Mouse (Mus musculus) forebrain, embryonic 13.5 days (tissue): ENCODE data around the gene Endov. TPM values are rescaled to one million over a fixed set of nuclear protein-coding genes. Genes with fewer than 3 reads are reported as not detected.
A peak's percentile ranks its signal among the peaks of the same experiment; 100 is the strongest.

Experiments used
- ATAC-seq: fragments of 200-750 bp; cut with Nextera tagmentation; 2 replicates; pipeline ENCODE4 v1.8.0; 2017
- H3K27ac ChIP-seq: fragments of 300-500 bp; sonication (generic); 2 replicates; pipeline ENCODE4 v1.5.1; 2015; ENCODE audit warnings: inconsistent platforms, mild to moderate bottlenecking, moderate library complexity
- H3K27me3 ChIP-seq: fragments of 300-500 bp; sonication (generic); 2 replicates; pipeline ENCODE4 v1.6.1; 2015; ENCODE audit warnings: mild to moderate bottlenecking, inconsistent platforms
- H3K36me3 ChIP-seq: fragments of 300-500 bp; sonication (generic); 2 replicates; pipeline ENCODE4 v1.6.1; 2015; ENCODE audit warnings: mild to moderate bottlenecking, inconsistent platforms; ENCODE audit not compliant: poor library complexity, severe bottlenecking
- H3K4me1 ChIP-seq: fragments of 300-500 bp; sonication (generic); 2 replicates; pipeline ENCODE4 v1.6.1; 2015; ENCODE audit warnings: inconsistent platforms
- H3K4me2 ChIP-seq: fragments of 300-500 bp; sonication (generic); 2 replicates; pipeline ENCODE4 v1.6.1; 2015; ENCODE audit warnings: inconsistent platforms, mild to moderate bottlenecking, moderate library complexity
- H3K4me3 ChIP-seq: fragments of 300-500 bp; sonication (generic); 2 replicates; pipeline ENCODE4 v1.5.1; 2015; ENCODE audit warnings: mild to moderate bottlenecking, inconsistent platforms
- H3K9ac ChIP-seq: fragments of 300-500 bp; sonication (generic); 2 replicates; pipeline ENCODE4 v1.6.1; 2015; ENCODE audit warnings: mild to moderate bottlenecking, inconsistent platforms
- H3K9me3 ChIP-seq: fragments of 300-500 bp; sonication (generic); replicated peaks from 2 replicates; pipeline ENCODE4 v1.6.1; 2016; ENCODE audit warnings: inconsistent platforms
- whole genome bisulfite sequencing: fragments of 180-500 bp; shearing (Covaris S2); methylation state at CpG from one replicate; pipeline ENCODE4 v1.1.7; 2015; 5-methylcytosine and 5-hydroxymethylcytosine counted together
- polyA plus RNA-seq: library from polyadenylated mRNA; unstranded; fragments of >200 nt; fragmentation: Nextera tagmentation; extraction: Ambion mirVana; gene quantifications from 2 replicates; pipeline ENCODE4 v1.2.1, GENCODE M21; 2015

The Endov gene
- polyA plus RNA-seq, 1 experiment from 2014 or later: 18.7 TPM

DNA sequence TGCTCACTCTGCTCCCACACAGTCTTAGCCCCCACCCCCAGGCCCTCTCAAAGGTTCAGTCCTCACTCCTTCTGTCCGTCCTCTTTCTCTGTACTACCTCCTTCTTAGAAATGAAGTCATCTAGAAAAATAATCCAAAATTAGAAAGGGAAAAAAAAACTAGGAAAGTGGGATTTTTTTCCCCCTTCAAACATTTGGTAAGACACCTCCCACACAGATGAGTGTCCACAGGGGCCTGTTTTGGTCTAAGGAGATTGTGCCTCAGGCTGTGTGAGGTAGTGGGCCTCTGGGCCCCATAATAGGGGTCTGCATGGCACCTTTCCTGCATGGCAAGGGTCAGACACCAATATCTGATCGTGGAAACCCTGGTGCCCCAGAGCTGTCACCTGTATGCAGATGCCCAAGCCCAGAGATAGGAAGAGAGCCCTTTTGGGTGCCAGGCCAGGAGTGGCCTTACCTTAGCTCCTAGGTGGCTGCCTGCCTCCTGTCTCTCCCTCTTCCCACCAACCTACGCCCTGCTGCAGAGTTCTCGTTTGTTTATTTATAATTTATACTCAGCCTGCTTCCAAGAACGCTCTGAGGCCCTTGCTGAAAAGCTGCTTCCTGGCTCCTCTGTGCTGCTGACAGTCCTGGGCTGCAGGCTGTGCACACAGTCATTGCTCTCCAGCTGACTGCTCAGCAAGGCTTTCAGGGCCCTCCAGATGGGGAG, 29.0 kb downstream of the Endov start:
- 82% methylated on average over 5 of the region's 5 CpGs for WGBS
- H3K36me3 ChIP-seq: no peaks in the 10 kb centered on the region
- no peak overlapping the region for H3K27ac ChIP-seq
- no peaks in the 10 kb centered on the region for H3K27me3 ChIP-seq
- H3K9me3 ChIP-seq: no peaks in the 10 kb centered on the region
- H3K4me1 ChIP-seq: peaks cover 31% of the 10 kb centered on the region
- ATAC-seq: no peak
- no peak overlapping the region for H3K9ac ChIP-seq
- no peak overlapping the region for H3K4me2 ChIP-seq
- no peak overlapping the region for H3K4me3 ChIP-seq

DNA sequence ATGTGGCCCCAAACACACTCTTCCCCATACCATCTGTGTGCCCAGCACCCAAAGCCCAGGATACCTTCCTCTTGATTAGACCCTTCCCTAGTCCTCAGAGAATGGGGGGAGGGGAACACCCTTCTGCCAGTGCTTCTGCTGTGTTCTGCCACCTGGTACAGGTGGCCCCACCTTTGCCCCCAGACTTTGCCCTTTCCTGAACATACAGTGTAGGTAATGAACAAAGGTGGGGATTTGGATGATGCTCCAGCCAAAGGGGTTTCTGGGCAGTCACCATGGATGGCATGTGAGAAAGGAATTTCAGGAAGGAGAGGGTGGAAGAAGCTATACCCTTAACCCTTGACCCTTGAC, 29.5 kb downstream of the Endov start:
- Histone ChIP-seq H3K4me1 (peaks cover 26% of the 10 kb centered on the region), H3K36me3 (no peaks in the 10 kb centered on the region), H3K9ac (no peak overlapping the region), H3K27me3 (no peaks in the 10 kb centered on the region), H3K9me3 (no peaks in the 10 kb centered on the region), H3K27ac (no peak overlapping the region), H3K4me3 (no peak overlapping the region), H3K4me2 (no peak overlapping the region)
- no peak for ATAC-seq

DNA sequence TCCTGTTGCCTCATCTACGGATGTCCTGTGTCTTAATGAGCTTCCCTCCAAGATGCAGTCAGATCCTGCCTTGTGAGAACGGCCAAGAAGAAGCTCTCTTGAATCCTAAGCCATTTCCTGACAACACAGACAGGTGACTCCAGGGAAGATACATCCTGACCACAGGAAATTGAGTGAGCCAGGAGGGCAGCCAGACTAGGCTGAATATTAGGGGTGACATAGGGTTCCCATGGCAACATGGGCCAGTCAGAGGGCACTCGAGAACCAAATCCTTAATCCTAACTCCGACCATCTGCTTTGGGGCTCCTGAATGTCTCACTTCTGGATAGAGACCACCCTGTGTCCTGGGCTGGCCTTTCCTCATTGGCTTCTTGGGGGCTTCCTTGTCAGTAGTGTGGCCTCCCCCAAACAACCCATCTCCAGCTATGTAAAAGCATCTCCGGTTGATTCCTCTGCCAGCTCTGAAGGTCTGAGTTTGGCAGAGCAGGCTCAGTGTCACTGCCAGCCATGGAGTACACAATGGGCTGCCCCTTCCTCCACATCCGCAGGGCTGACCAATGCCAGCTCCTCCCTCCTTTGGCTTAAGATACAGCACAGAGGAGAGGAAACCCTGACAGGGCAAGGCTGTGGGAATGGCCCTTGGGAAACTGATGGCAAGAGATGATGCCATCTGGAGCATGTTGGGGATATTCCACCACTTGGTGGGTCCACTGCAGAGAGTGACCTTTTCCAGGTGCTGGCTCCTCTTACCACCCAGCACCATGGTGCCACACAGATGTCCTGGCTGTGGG, 31.0 kb downstream of the Endov start:
- H3K27me3 ChIP-seq: no peaks in the 10 kb centered on the region
- H3K36me3 ChIP-seq: no peaks in the 10 kb centered on the region
- no peak overlapping the region for H3K4me3 ChIP-seq
- H3K4me2 ChIP-seq: no peak overlapping the region
- peaks cover 11% of the 10 kb centered on the region for H3K4me1 ChIP-seq
- WGBS: 84% methylated on average over 6 of the region's 6 CpGs
- no peak for ATAC-seq
- no peak overlapping the region for H3K9ac ChIP-seq
- no peaks in the 10 kb centered on the region for H3K9me3 ChIP-seq
- H3K27ac ChIP-seq: no peak overlapping the region

DNA sequence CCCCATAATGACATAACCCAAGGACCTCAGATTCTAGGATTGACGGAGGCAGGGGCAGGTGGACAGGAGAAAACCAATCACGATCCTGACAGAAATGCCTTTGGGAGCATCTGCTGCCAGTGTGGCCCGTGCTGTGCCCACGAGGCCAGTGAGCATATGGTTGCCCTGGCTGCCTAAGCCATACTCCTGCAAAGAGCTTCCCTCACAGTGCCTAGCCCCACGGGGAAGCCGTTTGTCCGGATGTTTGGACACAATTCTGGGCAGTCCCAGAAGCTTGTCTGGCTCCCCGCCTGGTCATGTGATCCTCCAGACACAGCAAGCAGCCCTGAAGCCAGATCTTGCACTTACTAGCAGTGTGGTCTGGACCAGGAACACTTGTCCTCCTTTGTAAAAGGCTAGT, 31.6 kb downstream of the Endov start:
- ATAC-seq: no peak
- Histone ChIP-seq H3K27ac (peak overlapping the region; percentile 19; the same call in 1 of the 2 replicates), H3K9ac (no peak overlapping the region), H3K9me3 (no peaks in the 10 kb centered on the region), H3K36me3 (no peaks in the 10 kb centered on the region), H3K4me1 (peaks cover 5% of the 10 kb centered on the region; the same call in 1 of the 2 replicates), H3K4me3 (no peak overlapping the region), H3K27me3 (no peaks in the 10 kb centered on the region), H3K4me2 (no peak overlapping the region)
- WGBS: 80% methylated on average over 8 of the region's 8 CpGs

DNA sequence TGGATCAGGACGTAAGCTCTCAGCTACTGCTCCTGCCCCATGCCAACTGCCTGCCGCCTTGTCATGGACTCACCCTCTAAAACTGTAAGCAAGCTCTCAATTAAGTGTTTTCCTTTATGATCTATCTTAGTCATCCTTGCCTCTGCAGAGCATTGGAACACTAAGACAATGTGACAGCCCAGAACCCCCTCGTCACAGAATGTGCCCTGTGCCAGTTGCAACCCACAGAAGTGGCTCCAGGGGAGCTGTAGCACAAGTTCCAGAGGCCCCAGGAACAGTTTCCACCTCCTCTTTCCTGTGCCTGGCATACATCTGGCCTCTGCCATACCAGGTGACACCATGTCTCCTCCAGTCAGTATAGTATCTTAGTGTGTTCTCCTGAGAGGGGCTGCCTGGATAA, 32.2 kb downstream of the Endov start:
- 86% methylated on average over 3 of the region's 3 CpGs for WGBS

DNA sequence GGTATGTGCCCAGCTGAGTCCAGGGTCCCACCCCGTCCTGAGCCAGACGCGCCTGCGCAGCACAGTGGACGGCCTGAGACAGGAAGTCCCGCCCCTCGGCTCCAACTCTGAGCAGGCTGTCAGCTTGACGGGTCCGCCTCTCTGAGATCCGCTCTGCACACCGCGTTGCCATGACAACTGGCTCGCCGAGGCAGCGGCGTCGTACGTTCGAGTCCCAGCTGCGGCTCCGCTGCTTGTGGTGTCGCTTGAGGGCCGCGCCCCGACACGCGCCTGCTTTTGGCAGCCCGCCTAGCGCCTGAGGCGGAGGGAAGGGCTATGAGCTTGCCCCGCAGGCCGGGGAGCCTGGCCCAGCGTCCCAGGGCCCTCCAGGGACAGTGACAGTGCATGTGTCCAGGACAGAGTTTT, 33.4 kb downstream of the Endov start:
- peak; percentile 95 for ATAC-seq
- Histone ChIP-seq H3K9me3 (no peaks in the 10 kb centered on the region), H3K4me2 (peak overlapping the region; percentile 55), H3K4me3 (peak overlapping the region; percentile 35), H3K27ac (no peak overlapping the region), H3K36me3 (no peaks in the 10 kb centered on the region), H3K9ac (no peak overlapping the region), H3K27me3 (no peaks in the 10 kb centered on the region), H3K4me1 (peaks cover 4% of the 10 kb centered on the region; the same call in 1 of the 2 replicates)
- WGBS: 3% methylated on average over 30 of the region's 33 CpGs

More for the DNA sequence above, 32.2 kb downstream of the Endov start:
- Histone ChIP-seq H3K4me1 (peaks cover 4% of the 10 kb centered on the region; the same call in 1 of the 2 replicates), H3K27ac (no peak overlapping the region), H3K9me3 (no peaks in the 10 kb centered on the region), H3K27me3 (no peaks in the 10 kb centered on the region), H3K4me2 (no peak overlapping the region), H3K4me3 (no peak overlapping the region), H3K9ac (no peak overlapping the region), H3K36me3 (no peaks in the 10 kb centered on the region)
- ATAC-seq: no peak

DNA sequence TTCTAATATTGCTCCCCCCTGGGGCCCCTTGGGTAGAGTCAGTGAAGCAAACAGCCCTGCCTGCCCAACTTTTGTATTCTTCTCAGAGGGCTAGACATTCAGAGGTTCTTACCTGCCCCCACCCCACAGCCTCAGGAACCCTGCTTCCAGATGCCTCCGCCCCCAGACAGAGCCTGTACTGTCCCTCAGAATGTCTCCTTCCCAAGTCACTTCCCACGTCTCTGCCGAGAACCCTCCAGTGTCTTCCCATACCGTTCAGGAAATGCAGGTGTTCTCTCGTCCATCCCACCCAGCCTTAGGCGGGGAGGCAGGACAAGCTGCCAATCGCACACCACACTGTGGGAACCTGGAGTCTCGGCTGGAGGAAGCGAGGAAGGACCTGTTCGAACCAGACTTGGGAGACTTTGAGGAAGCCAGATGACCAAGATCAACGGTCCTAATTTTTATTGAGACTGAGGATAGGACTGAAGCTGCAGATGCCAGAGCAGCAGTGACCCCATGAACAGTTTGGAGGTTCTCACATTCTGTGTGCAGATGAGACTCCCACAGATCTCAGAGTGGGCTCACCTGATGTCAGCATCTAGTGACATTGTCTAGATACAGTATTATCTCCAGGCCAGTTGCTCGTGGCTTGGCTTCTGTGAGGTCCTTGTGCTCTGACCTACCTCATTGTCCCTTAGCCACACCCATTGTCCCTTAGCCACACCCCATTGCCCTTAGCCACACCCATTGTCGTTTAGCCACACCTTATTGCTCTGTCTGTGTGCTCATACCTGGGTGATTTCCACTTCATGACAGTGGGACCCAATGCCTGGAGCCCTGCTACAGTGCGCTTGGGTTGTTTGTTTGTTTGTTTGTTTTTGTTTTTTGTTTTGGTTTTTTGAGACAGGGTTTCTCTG, 35.2 kb downstream of the Endov start:
- WGBS: 85% methylated on average over 14 of the region's 14 CpGs

DNA sequence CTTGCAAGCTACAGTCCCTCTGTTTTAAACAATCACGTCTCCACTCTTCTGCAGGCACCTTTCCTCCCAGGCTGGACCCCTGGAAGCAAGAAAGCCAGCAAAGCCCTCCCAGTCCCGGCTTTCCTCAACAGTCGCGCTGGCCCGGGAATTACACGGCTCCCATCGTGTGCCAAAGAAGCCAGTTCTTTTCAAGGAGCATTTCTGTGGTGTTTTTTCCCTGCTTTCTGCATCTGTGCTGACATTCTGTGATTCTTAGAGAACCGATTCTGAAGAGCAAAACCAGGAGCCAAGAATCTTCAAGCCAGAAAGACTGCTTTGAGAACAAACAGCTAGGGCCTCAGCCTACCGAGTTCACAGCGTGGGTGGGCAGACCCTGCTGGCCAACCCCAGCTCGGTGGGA, 37.8 kb downstream of the Endov start:
- H3K4me1 ChIP-seq: peaks cover 17% of the 10 kb centered on the region; the same call in 1 of the 2 replicates
- WGBS: 68% methylated on average over 11 of the region's 11 CpGs

More for the DNA sequence above, 35.2 kb downstream of the Endov start:
- no peak overlapping the region for H3K27ac ChIP-seq
- H3K9ac ChIP-seq: no peak overlapping the region
- no peak overlapping the region for H3K4me3 ChIP-seq
- no peaks in the 10 kb centered on the region for H3K36me3 ChIP-seq
- H3K4me1 ChIP-seq: peaks cover 4% of the 10 kb centered on the region; the same call in 1 of the 2 replicates
- H3K4me2 ChIP-seq: no peak overlapping the region
- no peaks in the 10 kb centered on the region for H3K9me3 ChIP-seq
- ATAC-seq: no peak
- no peaks in the 10 kb centered on the region for H3K27me3 ChIP-seq

DNA sequence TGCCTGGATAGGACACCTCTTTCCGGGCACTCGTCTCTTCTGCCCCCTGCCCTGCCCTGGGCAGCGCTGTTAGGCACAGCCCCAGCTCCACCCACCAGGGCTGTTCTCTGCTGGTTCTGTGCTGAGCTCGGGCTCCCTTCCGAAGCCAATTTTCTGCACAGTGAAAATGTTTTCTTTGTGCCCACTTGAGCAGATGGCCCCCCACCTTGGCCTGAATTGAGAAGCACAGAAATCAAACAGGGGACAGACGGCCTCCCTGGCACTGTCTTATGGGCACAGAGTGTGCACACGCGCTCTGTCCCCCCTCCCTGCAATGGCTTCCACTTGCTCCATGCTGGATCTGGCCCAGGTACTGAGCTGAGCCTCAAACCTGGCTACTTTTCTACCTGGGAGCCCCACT, 41.3 kb downstream of the Endov start:
- no peaks in the 10 kb centered on the region for H3K9me3 ChIP-seq
- peak; percentile 62; the same call in 1 of the 2 replicates for ATAC-seq
- peaks cover 13% of the 10 kb centered on the region; the same call in 1 of the 2 replicates for H3K4me1 ChIP-seq
- H3K27me3 ChIP-seq: no peaks in the 10 kb centered on the region
- H3K36me3 ChIP-seq: no peaks in the 10 kb centered on the region
- H3K4me2 ChIP-seq: no peak overlapping the region
- WGBS: 50% methylated on average over 8 of the region's 8 CpGs
- no peak overlapping the region for H3K4me3 ChIP-seq
- H3K27ac ChIP-seq: no peak overlapping the region
- no peak overlapping the region for H3K9ac ChIP-seq

More for the DNA sequence above, 37.8 kb downstream of the Endov start:
- Histone ChIP-seq H3K27ac (peak overlapping the region; percentile 63), H3K4me2 (no peak overlapping the region), H3K9ac (no peak overlapping the region), H3K36me3 (no peaks in the 10 kb centered on the region), H3K4me3 (no peak overlapping the region), H3K27me3 (no peaks in the 10 kb centered on the region), H3K9me3 (no peaks in the 10 kb centered on the region)
- no peak for ATAC-seq

DNA sequence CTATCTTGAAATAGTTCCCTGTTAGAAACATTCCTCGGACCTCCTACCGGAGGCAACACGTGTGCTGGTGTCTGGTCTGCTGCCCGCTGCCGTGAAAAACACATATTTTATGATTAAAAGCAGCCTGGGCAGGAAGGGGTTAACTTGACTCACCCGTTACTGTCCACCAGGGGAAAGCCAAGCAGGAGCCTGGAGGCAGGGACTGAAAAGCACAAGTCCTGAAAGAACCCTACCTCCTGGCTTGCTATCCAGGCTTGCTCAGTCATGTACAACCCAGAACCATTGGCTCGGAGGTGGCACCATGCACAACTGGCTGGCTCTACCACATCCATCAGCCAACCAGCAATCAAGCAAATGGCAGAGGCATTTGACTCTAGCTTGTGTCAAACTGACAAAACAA, 42.6 kb downstream of the Endov start:
- ATAC-seq: no peak
- Histone ChIP-seq H3K4me2 (no peak overlapping the region), H3K4me1 (peaks cover 13% of the 10 kb centered on the region; the same call in 1 of the 2 replicates), H3K27ac (no peak overlapping the region), H3K4me3 (no peak overlapping the region), H3K36me3 (no peaks in the 10 kb centered on the region), H3K9me3 (no peaks in the 10 kb centered on the region), H3K27me3 (no peaks in the 10 kb centered on the region), H3K9ac (no peak overlapping the region)
- WGBS: 77% methylated on average over 7 of the region's 7 CpGs

DNA sequence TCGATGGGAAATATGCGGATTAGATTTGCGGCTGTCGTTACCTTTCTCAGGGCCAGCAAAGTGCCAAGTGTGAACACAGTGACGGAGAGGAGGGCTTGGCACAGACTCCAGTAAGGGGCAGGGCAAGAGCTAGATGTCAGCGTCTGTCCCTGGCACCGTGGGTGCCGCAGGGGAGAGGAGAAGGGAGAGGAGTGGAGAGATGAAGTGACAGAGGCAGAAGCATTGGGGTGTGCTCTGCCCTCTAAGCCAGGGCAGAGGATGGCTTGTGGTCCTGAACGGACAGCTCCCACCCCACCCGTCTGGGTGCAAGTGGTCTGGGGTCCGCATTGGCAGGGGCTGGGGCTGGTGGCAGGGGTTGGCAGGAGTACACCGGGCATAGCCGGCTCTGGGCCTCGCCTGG, 48.8 kb downstream of the Endov start:
- no peak for ATAC-seq
- Histone ChIP-seq H3K9ac (no peak overlapping the region), H3K36me3 (no peaks in the 10 kb centered on the region), H3K9me3 (no peaks in the 10 kb centered on the region), H3K27me3 (peaks cover 49% of the 10 kb centered on the region), H3K27ac (no peak overlapping the region), H3K4me2 (no peak overlapping the region), H3K4me3 (no peak overlapping the region), H3K4me1 (peaks cover 11% of the 10 kb centered on the region)
- 31% methylated on average over 14 of the region's 14 CpGs for WGBS

DNA sequence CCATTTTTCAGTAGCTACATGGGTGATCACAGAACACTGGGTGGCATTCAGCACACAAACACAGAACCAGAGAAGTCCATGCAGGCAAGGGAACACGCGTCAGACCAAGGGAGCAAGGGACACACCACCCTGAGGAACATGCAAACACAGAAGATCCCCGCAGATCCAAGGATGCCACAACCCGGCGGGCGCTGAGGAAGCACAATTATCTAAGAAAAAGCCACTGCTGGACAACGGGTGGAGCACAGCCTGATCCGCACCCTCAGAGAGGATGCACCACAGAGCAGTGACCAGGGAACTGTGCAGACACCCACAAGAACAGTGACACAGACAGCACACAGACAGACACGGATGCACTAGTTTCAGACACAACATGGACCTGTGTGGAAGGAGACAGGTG, 49.4 kb downstream of the Endov start:
- Histone ChIP-seq H3K4me2 (no peak overlapping the region), H3K4me3 (no peak overlapping the region), H3K9me3 (no peaks in the 10 kb centered on the region), H3K4me1 (peaks cover 17% of the 10 kb centered on the region), H3K36me3 (no peaks in the 10 kb centered on the region), H3K27me3 (peaks cover 55% of the 10 kb centered on the region), H3K27ac (no peak overlapping the region), H3K9ac (no peak overlapping the region)
- 81% methylated on average over 9 of the region's 9 CpGs for WGBS
- ATAC-seq: no peak
